Mouse (Mus musculus): ENCODE results near the gene Gm10799. TPM values are rescaled to one million over a fixed set of nuclear protein-coding genes. Genes with fewer than 3 reads are reported as not detected.
A peak's percentile ranks its signal among the peaks of the same experiment; 100 is the strongest.
"Not testable (repeated sequence)": the region's sequence is repeated elsewhere in the genome, so short reads cannot be mapped to it uniquely, and the experiment has no call there.

Gene Gm10799
- polyA plus RNA-seq, 1 experiment, result not detected

- Histone ChIP-seq H3K27ac (ENCODE audit: insufficient read depth, low read depth, low read length) (no peak overlapping the region), H3K4me3 (ENCODE audit: insufficient read depth, low read depth, low read length) (no peak overlapping the region), H3K4me1 (ENCODE audit: control insufficient read depth, insufficient read depth, low read length) (no peaks in the 10 kb centered on the region)
- no peak for TF ChIP-seq CTCF (IDR thresholded peaks at IDR 0.05; ENCODE audit: insufficient read depth, low read depth, low read length)
- TF ChIP-seq POLR2A (IDR thresholded peaks at IDR 0.05; ENCODE audit: insufficient read depth, low read depth, low read length), result no peak
- 71% methylated on average over 3 of the region's 3 CpGs for WGBS
Observed at GRCm38 (mm10) chr2:104098529-104099230, 30.3 kb upstream of the Gm10799 start.

GRCm38 (mm10) chr2:104097396-104097795 is 29.0 kb upstream of the Gm10799 start:
- H3K4me3 ChIP-seq (ENCODE audit: insufficient read depth, low read depth, low read length); H3K4me1 ChIP-seq (ENCODE audit: control insufficient read depth, insufficient read depth, low read length): not testable (repeated sequence)
- 97% methylated on average over 4 of the region's 4 CpGs for WGBS

GRCm38 (mm10) chr2:104096796-104097195 is 28.4 kb upstream of the Gm10799 start:
- not testable (repeated sequence) for H3K4me1 ChIP-seq (ENCODE audit: control insufficient read depth, insufficient read depth, low read length); H3K4me3 ChIP-seq (ENCODE audit: insufficient read depth, low read depth, low read length); H3K27ac ChIP-seq (ENCODE audit: insufficient read depth, low read depth, low read length)
- 92% methylated on average over 1 of the region's 1 CpGs for whole genome bisulfite sequencing

More at GRCm38 (mm10) chr2:104097396-104097795, 29.0 kb upstream of the Gm10799 start:
- not testable (repeated sequence) for H3K27ac ChIP-seq (ENCODE audit: insufficient read depth, low read depth, low read length)

GRCm38 (mm10) chr2:104096256-104096655 is 27.9 kb upstream of the Gm10799 start:
- no peak for TF ChIP-seq CTCF (IDR thresholded peaks at IDR 0.05; ENCODE audit: insufficient read depth, low read depth, low read length)
- no peak for TF ChIP-seq POLR2A (IDR thresholded peaks at IDR 0.05; ENCODE audit: insufficient read depth, low read depth, low read length)
- Histone ChIP-seq H3K4me1 (ENCODE audit: control insufficient read depth, insufficient read depth, low read length) (no peaks in the 10 kb centered on the region), H3K4me3 (ENCODE audit: insufficient read depth, low read depth, low read length) (peak overlapping the region; percentile 39), H3K27ac (ENCODE audit: insufficient read depth, low read depth, low read length) (0 out of 2 replicates have a peak overlapping the region, but pooled peaks have one; percentile 36)
- 68% methylated on average over 10 of the region's 10 CpGs for WGBS

- Histone ChIP-seq H3K27ac (ENCODE audit: insufficient read depth, low read depth, low read length) (0 out of 2 replicates have a peak within 1 kb of the TSS, but pooled peaks have one; percentile 36), H3K4me1 (ENCODE audit: control insufficient read depth, insufficient read depth, low read length) (no peaks in the 10 kb centered on the region), H3K4me3 (ENCODE audit: insufficient read depth, low read depth, low read length) (peak within 1 kb of the TSS; percentile 39)
- no peak for TF ChIP-seq CTCF (IDR thresholded peaks at IDR 0.05; ENCODE audit: insufficient read depth, low read depth, low read length)
- TF ChIP-seq POLR2A (IDR thresholded peaks at IDR 0.05; ENCODE audit: insufficient read depth, low read depth, low read length), result no peak
- 21% methylated on average over 15 of the region's 15 CpGs for WGBS
Observed at GRCm38 (mm10) chr2:104095741-104096213, 27.4 kb upstream of the Gm10799 start, which contains the start of gene Cd59a. Gene Cd59a, plus strand, starts transcription at chr2:104095801.

GRCm38 (mm10) chr2:104093305-104093704 is 25.0 kb upstream of the Gm10799 start:
- 87% methylated on average over 2 of the region's 2 CpGs for WGBS
- H3K4me1 ChIP-seq (ENCODE audit: control insufficient read depth, insufficient read depth, low read length), result no peaks in the 10 kb centered on the region
- H3K27ac ChIP-seq (ENCODE audit: insufficient read depth, low read depth, low read length), result no peak overlapping the region
- no peak for TF ChIP-seq POLR2A (IDR thresholded peaks at IDR 0.05; ENCODE audit: insufficient read depth, low read depth, low read length)
- no peak for TF ChIP-seq CTCF (IDR thresholded peaks at IDR 0.05; ENCODE audit: insufficient read depth, low read depth, low read length)
- H3K4me3 ChIP-seq (ENCODE audit: insufficient read depth, low read depth, low read length), result no peak overlapping the region

GRCm38 (mm10) chr2:104087562-104087961 is 19.2 kb upstream of the Gm10799 start:
- not testable (repeated sequence) for H3K4me1 ChIP-seq (ENCODE audit: control insufficient read depth, insufficient read depth, low read length); H3K4me3 ChIP-seq (ENCODE audit: insufficient read depth, low read depth, low read length); H3K27ac ChIP-seq (ENCODE audit: insufficient read depth, low read depth, low read length)
- 92% methylated on average over 1 of the region's 1 CpGs for WGBS

GRCm38 (mm10) chr2:104084027-104084426 is 15.7 kb upstream of the Gm10799 start:
- H3K4me3 ChIP-seq (ENCODE audit: insufficient read depth, low read depth, low read length); H3K27ac ChIP-seq (ENCODE audit: insufficient read depth, low read depth, low read length); H3K4me1 ChIP-seq (ENCODE audit: control insufficient read depth, insufficient read depth, low read length): not testable (repeated sequence)

- TF ChIP-seq POLR2A (IDR thresholded peaks at IDR 0.05; ENCODE audit: insufficient read depth, low read depth, low read length) (no peak), CTCF (IDR thresholded peaks at IDR 0.05; ENCODE audit: insufficient read depth, low read depth, low read length) (no peak)
- H3K4me1 ChIP-seq (ENCODE audit: control insufficient read depth, insufficient read depth, low read length), result no peaks in the 10 kb centered on the region
- no peak overlapping the region for H3K4me3 ChIP-seq (ENCODE audit: insufficient read depth, low read depth, low read length)
- H3K27ac ChIP-seq (ENCODE audit: insufficient read depth, low read depth, low read length), result no peak overlapping the region
Observed at GRCm38 (mm10) chr2:104082474-104082873, 14.1 kb upstream of the Gm10799 start.

GRCm38 (mm10) chr2:104081436-104082050 is 13.2 kb upstream of the Gm10799 start:
- H3K4me3 ChIP-seq (ENCODE audit: insufficient read depth, low read depth, low read length); H3K4me1 ChIP-seq (ENCODE audit: control insufficient read depth, insufficient read depth, low read length); H3K27ac ChIP-seq (ENCODE audit: insufficient read depth, low read depth, low read length): not testable (repeated sequence)
- no CpG with 5 or more reads among the region's 1 CpGs for WGBS

- 88% methylated on average over 5 of the region's 5 CpGs for WGBS
- H3K4me1 ChIP-seq (ENCODE audit: control insufficient read depth, insufficient read depth, low read length); H3K27ac ChIP-seq (ENCODE audit: insufficient read depth, low read depth, low read length); H3K4me3 ChIP-seq (ENCODE audit: insufficient read depth, low read depth, low read length): not testable (repeated sequence)
Observed at GRCm38 (mm10) chr2:104078285-104078684, 9.9 kb upstream of the Gm10799 start.
